15 mouse cellular contexts compared by ENCODE assay signal in the genomic region with DNA sequence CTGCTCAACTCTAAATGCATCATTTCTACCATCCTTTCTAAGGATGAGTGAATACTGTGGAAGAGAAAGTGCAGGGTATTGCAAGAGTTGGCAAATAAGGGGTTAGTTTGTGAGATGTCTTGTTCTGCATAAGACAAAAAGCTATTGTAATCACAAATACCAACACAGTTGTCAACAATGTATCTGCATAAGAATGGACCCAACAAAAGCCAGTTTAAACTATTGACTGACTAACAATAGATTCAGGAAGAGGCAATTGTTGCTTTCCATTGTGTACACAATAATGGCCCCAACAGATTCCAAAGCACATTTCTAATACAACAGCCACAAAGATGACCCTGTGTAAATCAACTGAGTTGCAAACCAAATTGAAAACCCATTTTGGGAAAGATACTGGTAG.
"Had no signal": no experiment of that assay in that cellular context is flagged by ENCODE, and none has a peak within 500 bp of the region (broad histone marks: within the 10 kb centered on the region; RNA-seq: fewer than 3 reads in every experiment).

No protein-coding gene starts in this region.

- ATAC-seq: lung, postnatal 0 days; midbrain, embryonic 13.5 days; midbrain, embryonic 15.5 days had no signal

- H3K4me1 ChIP-seq: lung, embryonic 15.5 days; megakaryocyte, embryonic 14.5 days; midbrain, embryonic 13.5 days; midbrain, embryonic 15.5 days; neural tube, embryonic 12.5 days; stomach, embryonic 15.5 days had no signal

- H3K4me3 ChIP-seq: lung, embryonic 15.5 days; megakaryocyte, embryonic 14.5 days; midbrain, embryonic 13.5 days; midbrain, embryonic 15.5 days; neural tube, embryonic 12.5 days; stomach, embryonic 15.5 days had no signal

- DNase-seq: lung, adult 18-20 months; lung, postnatal 14 days; lung, postnatal 36 days; right cerebral cortex, postnatal 25 days; right cerebral cortex, postnatal 4 days; thymus, adult 18-20 months; thymus, postnatal 25 days; thymus, postnatal 4 days had no signal
